Mouse (Mus musculus) spleen, adult 12 weeks (tissue): ENCODE measurements around the gene Angptl4.

Source experiments
- DNase-seq: peaks from one replicate; pipeline ENCODE4 v3.0.0; 2022; ENCODE audit warnings: low spot score

Gene Angptl4

GRCm38 (mm10) chr17:33804745-33805144 lies 23.1 kb upstream of the Angptl4 start:
- DNase-seq = no peak

GRCm38 (mm10) chr17:33804205-33804604 lies 22.6 kb upstream of the Angptl4 start:
- no peak for DNase-seq

GRCm38 (mm10) chr17:33802221-33802620 lies 20.6 kb upstream of the Angptl4 start:
- DNase-seq = no peak

GRCm38 (mm10) chr17:33799277-33799676 lies 17.6 kb upstream of the Angptl4 start:
- no peak for DNase-seq

- no peak for DNase-seq
These were observed 16.7 kb upstream of the Angptl4 start for GRCm38 (mm10) chr17:33798306-33798705.

- no peak for DNase-seq
These were observed 7.1 kb upstream of the Angptl4 start for GRCm38 (mm10) chr17:33788732-33789131.

GRCm38 (mm10) chr17:33786375-33786774 lies 4.7 kb upstream of the Angptl4 start:
- DNase-seq = no peak

- DNase-seq = no peak
These were observed 3.3 kb upstream of the Angptl4 start for GRCm38 (mm10) chr17:33784939-33785338.

- no peak for DNase-seq
These were observed 1.8 kb upstream of the Angptl4 start for GRCm38 (mm10) chr17:33783408-33783807.

- no peak for DNase-seq
These were observed 437 bp upstream of the Angptl4 start for GRCm38 (mm10) chr17:33782067-33782466.

- no peak for DNase-seq
These were observed 1.2 kb downstream of the Angptl4 start for GRCm38 (mm10) chr17:33780431-33780830.

- DNase-seq = no peak
These were observed 1.7 kb downstream of the Angptl4 start for GRCm38 (mm10) chr17:33779967-33780295.

GRCm38 (mm10) chr17:33779271-33779966 lies 2.2 kb downstream of the Angptl4 start:
- DNase-seq = no peak

- DNase-seq = no peak
These were observed 6.3 kb downstream of the Angptl4 start for GRCm38 (mm10) chr17:33775287-33775686.

GRCm38 (mm10) chr17:33774573-33775155 lies 7.0 kb downstream of the Angptl4 start:
- DNase-seq = no peak

- DNase-seq = no peak
These were observed 7.6 kb downstream of the Angptl4 start for GRCm38 (mm10) chr17:33773871-33774572.

- no peak for DNase-seq
These were observed 8.2 kb downstream of the Angptl4 start for GRCm38 (mm10) chr17:33773426-33773825.

GRCm38 (mm10) chr17:33771617-33772016 lies 10.0 kb downstream of the Angptl4 start:
- no peak for DNase-seq

GRCm38 (mm10) chr17:33766389-33766788 lies 15.2 kb downstream of the Angptl4 start:
- no peak for DNase-seq

- DNase-seq = peak; percentile 98
These were observed 21.1 kb downstream of the Angptl4 start, which contains the start of gene Rab11b for GRCm38 (mm10) chr17:33760255-33761165. Rab11b (minus strand) TSS chr17:33760530.

GRCm38 (mm10) chr17:33759767-33760254 lies 21.8 kb downstream of the Angptl4 start:
- DNase-seq = peak; percentile 95

GRCm38 (mm10) chr17:33757231-33757630 lies 24.4 kb downstream of the Angptl4 start:
- no peak for DNase-seq
